Mouse (Mus musculus) liver, embryonic 13.5 days (tissue): ENCODE measurements at regions not wholly inside any gene's neighbourhood (a gene's known extent, or its start where the extent isn't known, plus 50 kb on each side); places are given as distances from the start of the nearest gene placed in this dataset.

ENCODE experiments used
- ATAC-seq: fragments of 200-750 bp; cut with Nextera tagmentation; 2 replicates; pipeline ENCODE4 v1.8.0; 2017; ENCODE audit warnings: low read depth, mild to moderate bottlenecking, moderate number of reproducible peaks, moderate library complexity
- DNase-seq: peaks from one replicate; pipeline ENCODE4 v3.0.0; 2022
- H3K27ac ChIP-seq: fragments of 300-500 bp; sonication (generic); 2 replicates; pipeline ENCODE4 v1.5.1; 2015; ENCODE audit warnings: moderate library complexity, mild to moderate bottlenecking, inconsistent platforms
- H3K27me3 ChIP-seq: fragments of 300-500 bp; sonication (generic); 2 replicates; pipeline ENCODE4 v1.6.1; 2015; ENCODE audit warnings: mild to moderate bottlenecking, inconsistent platforms
- H3K36me3 ChIP-seq: fragments of 300-500 bp; sonication (generic); 2 replicates; pipeline ENCODE4 v1.6.1; 2015; ENCODE audit warnings: mild to moderate bottlenecking, inconsistent platforms
- H3K4me1 ChIP-seq: fragments of 300-500 bp; sonication (generic); replicated peaks from 2 replicates; pipeline ENCODE4 v1.6.1; 2015; ENCODE audit warnings: inconsistent platforms
- H3K4me2 ChIP-seq: fragments of 300-500 bp; sonication (generic); 2 replicates; pipeline ENCODE4 v1.6.1; 2015; ENCODE audit warnings: inconsistent platforms, mild to moderate bottlenecking, moderate library complexity
- H3K4me3 ChIP-seq: fragments of 300-500 bp; sonication (generic); replicated peaks from 2 replicates; pipeline ENCODE4 v1.5.1; 2015; ENCODE audit warnings: mild to moderate bottlenecking, inconsistent platforms
- H3K9ac ChIP-seq: fragments of 300-500 bp; sonication (generic); 2 replicates; pipeline ENCODE4 v1.6.1; 2015; ENCODE audit warnings: mild to moderate bottlenecking, inconsistent platforms
- H3K9me3 ChIP-seq: fragments of 300-500 bp; sonication (generic); replicated peaks from 2 replicates; pipeline ENCODE4 v1.6.1; 2016; ENCODE audit warnings: inconsistent platforms
- WGBS: fragments of 180-500 bp; shearing (Covaris S2); methylation state at CpG from one replicate; pipeline ENCODE4 v1.1.7; 2015; ENCODE audit not compliant: insufficient replicate concordance; 5-methylcytosine and 5-hydroxymethylcytosine counted together

DNA sequence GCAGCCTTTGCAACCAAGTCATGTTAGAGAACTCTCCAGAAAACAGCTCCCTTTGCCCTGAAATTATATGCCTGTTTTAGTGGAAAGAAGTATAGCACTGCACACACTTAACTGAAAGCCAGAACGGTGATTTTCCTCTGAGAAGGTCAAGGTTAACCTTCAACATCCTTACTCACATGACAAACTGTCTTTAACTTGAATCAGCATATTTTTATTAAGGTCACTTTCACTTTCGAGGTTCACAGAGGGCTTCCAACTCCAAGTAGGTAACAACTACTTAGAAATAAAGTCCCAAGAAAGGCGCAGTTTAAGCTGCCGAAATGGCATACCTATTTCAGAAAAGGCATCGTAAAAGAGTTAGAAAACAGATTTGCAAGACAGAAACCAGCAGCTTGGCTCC lies 502.4 kb downstream of the Adgrl2 start:
- H3K9me3 ChIP-seq: no peaks in the 10 kb centered on the region
- H3K4me2 ChIP-seq: no peak overlapping the region
- no peaks in the 10 kb centered on the region for H3K4me1 ChIP-seq
- H3K27ac ChIP-seq: no peak overlapping the region
- 69% methylated on average over 5 of the region's 5 CpGs for WGBS
- no peak for DNase-seq
- no peak overlapping the region for H3K9ac ChIP-seq
- no peaks in the 10 kb centered on the region for H3K27me3 ChIP-seq
- H3K36me3 ChIP-seq: no peaks in the 10 kb centered on the region
- ATAC-seq: no peak
- no peak overlapping the region for H3K4me3 ChIP-seq

DNA sequence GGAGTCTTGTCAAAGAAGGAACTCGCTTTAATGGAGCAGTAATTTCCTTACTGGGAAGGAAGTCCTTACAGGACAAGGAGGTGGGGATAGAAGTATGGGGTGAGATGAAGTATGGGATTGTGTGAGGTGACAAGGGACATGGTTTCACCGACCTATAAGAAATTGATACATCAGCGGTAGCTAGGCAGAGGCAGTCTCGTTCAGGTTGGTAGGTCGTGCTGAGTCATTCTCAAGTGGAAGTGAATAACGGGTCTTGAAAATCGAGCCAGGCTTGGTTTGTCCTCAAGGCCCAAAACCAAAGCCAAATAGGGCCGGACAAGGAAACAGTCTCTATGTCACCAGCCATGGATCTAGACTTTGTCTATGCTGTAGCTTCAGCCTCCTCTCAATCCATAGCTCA lies 514.5 kb downstream of the Adgrl2 start:
- no peaks in the 10 kb centered on the region for H3K36me3 ChIP-seq
- ATAC-seq: no peak
- H3K4me2 ChIP-seq: no peak overlapping the region
- no peak overlapping the region for H3K9ac ChIP-seq
- H3K27me3 ChIP-seq: no peaks in the 10 kb centered on the region
- WGBS: 60% methylated on average over 8 of the region's 8 CpGs
- no peaks in the 10 kb centered on the region for H3K9me3 ChIP-seq
- DNase-seq: no peak
- H3K4me1 ChIP-seq: no peaks in the 10 kb centered on the region
- no peak overlapping the region for H3K27ac ChIP-seq
- H3K4me3 ChIP-seq: no peak overlapping the region

DNA sequence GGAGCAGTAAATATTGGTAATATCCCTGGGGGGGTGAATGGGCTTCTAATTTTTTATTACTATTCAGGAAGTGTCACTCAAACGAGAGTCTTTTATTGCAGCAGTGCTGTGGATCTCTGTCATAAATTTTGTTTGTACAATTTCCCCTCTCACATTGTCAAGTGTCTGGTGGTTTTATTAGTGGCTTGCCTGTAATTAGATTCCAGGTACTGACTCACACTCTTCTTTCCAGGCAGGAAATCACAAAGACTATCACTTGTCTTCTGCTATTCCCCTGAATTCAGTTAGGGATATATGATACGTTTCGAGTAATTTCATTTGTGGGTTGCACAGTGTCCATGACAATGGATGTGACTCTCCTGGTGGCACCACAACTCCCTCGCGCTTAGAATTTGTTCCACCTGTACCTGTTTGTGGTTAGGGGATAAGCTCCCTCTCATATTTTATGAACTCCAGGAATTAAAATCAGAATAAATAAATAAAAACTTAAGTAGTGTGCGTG lies 517.4 kb downstream of the Adgrl2 start:
- H3K4me1 ChIP-seq: no peaks in the 10 kb centered on the region
- no peak overlapping the region for H3K27ac ChIP-seq
- H3K9me3 ChIP-seq: no peaks in the 10 kb centered on the region
- H3K36me3 ChIP-seq: no peaks in the 10 kb centered on the region
- H3K27me3 ChIP-seq: no peaks in the 10 kb centered on the region
- WGBS: 68% methylated on average over 6 of the region's 6 CpGs
- no peak overlapping the region for H3K4me2 ChIP-seq
- H3K4me3 ChIP-seq: no peak overlapping the region
- no peak overlapping the region for H3K9ac ChIP-seq
- ATAC-seq (no peak), DNase-seq (no peak)

DNA sequence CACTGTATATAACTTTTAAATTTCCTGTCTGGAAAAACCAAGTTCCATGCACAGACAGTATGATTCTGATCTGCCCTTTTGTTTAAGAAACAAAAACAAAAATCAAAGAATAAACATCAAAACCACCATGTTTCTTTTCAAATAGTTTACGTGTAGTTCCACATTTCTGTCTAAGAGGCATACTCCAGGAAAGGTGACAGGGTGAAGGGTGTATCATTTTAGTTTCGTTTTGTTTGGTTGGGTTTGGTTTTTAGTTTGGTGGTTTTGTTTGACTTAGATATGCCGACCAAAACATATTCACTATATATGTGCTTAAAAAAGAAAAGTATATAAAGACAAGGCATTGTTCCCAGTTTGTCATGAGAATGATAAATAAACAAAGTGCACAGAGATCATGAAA lies 524.9 kb downstream of the Adgrl2 start:
- H3K4me2 ChIP-seq: no peak overlapping the region
- no peak overlapping the region for H3K9ac ChIP-seq
- H3K4me3 ChIP-seq: no peak overlapping the region
- no peak for DNase-seq
- no peaks in the 10 kb centered on the region for H3K36me3 ChIP-seq
- no peak for ATAC-seq
- no peak overlapping the region for H3K27ac ChIP-seq
- WGBS: 60% methylated on average over 3 of the region's 3 CpGs
- H3K4me1 ChIP-seq: no peaks in the 10 kb centered on the region
- no peaks in the 10 kb centered on the region for H3K9me3 ChIP-seq
- H3K27me3 ChIP-seq: no peaks in the 10 kb centered on the region

DNA sequence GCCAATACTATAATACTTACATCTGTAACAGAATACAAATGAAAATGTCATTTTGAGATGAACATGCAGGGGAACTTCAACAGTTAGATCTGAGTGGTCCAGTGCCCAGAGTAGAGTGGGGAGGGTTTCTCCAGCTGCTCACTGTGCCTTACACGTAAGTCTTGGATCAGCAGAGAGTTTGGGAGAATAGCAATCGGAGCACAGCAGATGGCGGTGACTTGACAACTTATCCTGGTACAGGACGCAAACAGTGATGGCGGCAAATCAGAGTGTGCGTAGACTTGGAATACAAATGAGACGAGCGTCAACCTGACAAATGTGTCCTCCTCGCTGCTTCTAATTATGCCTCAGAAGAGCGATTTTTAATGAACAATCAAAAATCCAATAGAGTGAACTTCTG lies 527.6 kb downstream of the Adgrl2 start:
- no peak for DNase-seq
- H3K27ac ChIP-seq: no peak overlapping the region
- H3K4me2 ChIP-seq: no peak overlapping the region
- WGBS: 78% methylated on average over 10 of the region's 10 CpGs
- no peaks in the 10 kb centered on the region for H3K36me3 ChIP-seq
- H3K4me3 ChIP-seq: no peak overlapping the region
- H3K9me3 ChIP-seq: no peaks in the 10 kb centered on the region
- H3K27me3 ChIP-seq: no peaks in the 10 kb centered on the region
- no peak for ATAC-seq
- H3K9ac ChIP-seq: no peak overlapping the region
- H3K4me1 ChIP-seq: no peaks in the 10 kb centered on the region

DNA sequence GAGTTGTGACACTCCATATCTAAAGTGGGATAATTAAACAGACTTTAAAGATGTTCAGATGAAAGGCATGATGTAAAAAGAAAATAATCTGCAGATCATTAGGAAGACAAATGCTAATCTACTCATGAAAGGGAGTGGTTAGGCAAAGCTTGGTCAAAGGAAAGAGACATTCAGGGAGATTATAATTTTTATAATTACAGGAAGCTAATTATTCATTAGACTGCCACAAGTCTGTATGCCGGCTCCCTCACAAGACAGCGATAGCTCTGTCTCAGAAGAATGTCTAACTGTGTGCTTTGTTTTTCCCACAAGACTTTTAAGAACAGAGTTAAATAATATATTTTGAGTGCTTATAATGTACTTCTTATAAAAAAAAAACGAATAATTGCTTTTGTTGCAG lies 541.5 kb downstream of the Adgrl2 start:
- no peak for ATAC-seq
- H3K9ac ChIP-seq: no peak overlapping the region
- H3K4me2 ChIP-seq: no peak overlapping the region
- H3K27me3 ChIP-seq: no peaks in the 10 kb centered on the region
- WGBS: 64% methylated on average over 3 of the region's 3 CpGs
- no peaks in the 10 kb centered on the region for H3K9me3 ChIP-seq
- no peak overlapping the region for H3K4me3 ChIP-seq
- H3K4me1 ChIP-seq: no peaks in the 10 kb centered on the region
- no peak overlapping the region for H3K27ac ChIP-seq
- no peak for DNase-seq
- no peaks in the 10 kb centered on the region for H3K36me3 ChIP-seq

DNA sequence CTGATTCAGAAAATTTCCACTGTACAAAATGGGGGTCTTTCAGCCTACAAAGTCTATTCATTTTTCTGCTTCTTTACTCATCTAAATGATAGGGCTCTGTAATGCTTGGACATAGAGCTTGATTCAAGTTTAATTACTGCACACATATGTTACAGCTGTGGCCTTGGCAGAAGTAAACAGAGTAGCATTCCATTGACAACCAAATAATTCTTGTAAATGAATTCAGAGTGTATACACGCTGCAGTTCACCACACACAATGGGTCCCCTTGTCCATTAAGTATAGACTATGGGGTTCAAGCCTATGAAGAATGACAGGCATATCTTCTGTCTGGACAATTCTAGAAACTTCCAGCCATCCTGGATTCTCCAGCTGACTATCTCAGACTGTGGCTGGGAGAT lies 541.9 kb downstream of the Adgrl2 start:
- Histone ChIP-seq H3K4me1 (no peaks in the 10 kb centered on the region), H3K4me3 (no peak overlapping the region), H3K27ac (no peak overlapping the region), H3K9me3 (no peaks in the 10 kb centered on the region), H3K4me2 (no peak overlapping the region), H3K9ac (no peak overlapping the region), H3K27me3 (no peaks in the 10 kb centered on the region), H3K36me3 (no peaks in the 10 kb centered on the region)
- WGBS: 60% methylated on average over 1 of the region's 1 CpGs
- ATAC-seq (no peak), DNase-seq (no peak)

DNA sequence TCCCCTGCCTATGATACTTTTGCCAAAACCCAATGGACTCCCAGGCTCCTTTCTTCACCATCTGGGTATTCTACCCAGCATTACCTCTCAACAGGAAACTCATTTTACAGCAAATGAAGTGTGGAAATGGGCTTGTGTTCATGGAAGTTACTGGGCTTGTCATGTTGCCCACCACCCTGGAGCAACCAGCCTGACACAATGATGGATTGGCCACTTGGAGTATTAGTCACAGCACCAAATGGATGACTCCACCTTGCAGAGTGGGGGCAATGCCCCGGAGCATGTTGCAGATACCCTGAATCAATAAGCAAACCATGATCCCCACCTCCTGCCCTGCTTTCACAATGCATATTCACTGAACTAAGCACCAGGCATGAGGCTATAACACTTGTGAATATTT lies 543.5 kb downstream of the Adgrl2 start:
- no peaks in the 10 kb centered on the region for H3K9me3 ChIP-seq
- H3K27ac ChIP-seq: no peak overlapping the region
- no peak overlapping the region for H3K4me2 ChIP-seq
- no peak for ATAC-seq
- H3K4me3 ChIP-seq: no peak overlapping the region
- no peaks in the 10 kb centered on the region for H3K36me3 ChIP-seq
- H3K27me3 ChIP-seq: no peaks in the 10 kb centered on the region
- DNase-seq: no peak
- no peaks in the 10 kb centered on the region for H3K4me1 ChIP-seq
- WGBS: 68% methylated on average over 1 of the region's 1 CpGs
- no peak overlapping the region for H3K9ac ChIP-seq

DNA sequence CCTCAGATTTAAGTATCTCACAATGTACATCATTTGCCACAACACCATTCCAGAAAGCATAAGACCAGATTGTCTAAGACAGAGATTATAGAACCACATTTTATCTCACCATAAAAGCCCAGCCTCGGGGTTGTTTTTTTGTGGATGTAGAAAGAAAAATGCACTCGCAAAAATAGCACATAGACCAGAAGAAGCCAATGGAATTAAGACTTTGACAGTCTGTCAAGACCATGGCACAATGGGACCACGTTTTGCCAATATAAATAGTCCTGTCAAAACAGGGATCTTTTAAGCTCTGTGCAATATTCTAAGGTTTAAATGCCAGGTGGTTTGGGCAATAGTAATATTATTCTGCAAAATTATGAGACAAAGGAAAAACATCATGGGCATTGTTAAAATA lies 547.3 kb downstream of the Adgrl2 start:
- Histone ChIP-seq H3K9ac (no peak overlapping the region), H3K4me2 (no peak overlapping the region), H3K4me1 (no peaks in the 10 kb centered on the region), H3K27ac (no peak overlapping the region), H3K9me3 (no peaks in the 10 kb centered on the region), H3K4me3 (no peak overlapping the region), H3K36me3 (no peaks in the 10 kb centered on the region), H3K27me3 (no peaks in the 10 kb centered on the region)
- no peak for DNase-seq
- no peak for ATAC-seq
- 54% methylated on average over 3 of the region's 3 CpGs for WGBS

DNA sequence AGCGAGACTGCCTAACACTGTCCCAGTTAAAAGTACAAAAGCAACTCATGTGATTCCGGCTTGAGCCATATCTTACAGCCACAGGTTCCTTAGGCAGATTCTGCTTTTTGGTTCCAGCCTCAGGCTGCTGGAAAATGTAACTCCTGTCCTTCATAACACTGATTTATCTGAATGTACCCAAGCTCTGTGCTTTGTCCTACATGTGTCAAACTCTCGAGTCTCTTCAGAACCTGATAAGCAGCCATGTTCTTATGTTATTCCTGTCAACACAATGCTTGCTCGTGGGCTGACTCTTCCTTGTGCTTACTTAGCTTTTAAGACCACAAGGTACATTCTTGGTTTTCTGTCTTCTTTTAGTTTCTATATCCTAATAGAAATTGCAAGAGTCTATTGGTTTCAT lies 556.3 kb downstream of the Adgrl2 start:
- Histone ChIP-seq H3K9ac (no peak overlapping the region), H3K36me3 (no peaks in the 10 kb centered on the region), H3K27me3 (no peaks in the 10 kb centered on the region), H3K4me1 (no peaks in the 10 kb centered on the region), H3K4me2 (no peak overlapping the region), H3K27ac (no peak overlapping the region), H3K4me3 (no peak overlapping the region), H3K9me3 (no peaks in the 10 kb centered on the region)
- WGBS: 55% methylated on average over 4 of the region's 4 CpGs
- no peak for DNase-seq
- no peak for ATAC-seq

DNA sequence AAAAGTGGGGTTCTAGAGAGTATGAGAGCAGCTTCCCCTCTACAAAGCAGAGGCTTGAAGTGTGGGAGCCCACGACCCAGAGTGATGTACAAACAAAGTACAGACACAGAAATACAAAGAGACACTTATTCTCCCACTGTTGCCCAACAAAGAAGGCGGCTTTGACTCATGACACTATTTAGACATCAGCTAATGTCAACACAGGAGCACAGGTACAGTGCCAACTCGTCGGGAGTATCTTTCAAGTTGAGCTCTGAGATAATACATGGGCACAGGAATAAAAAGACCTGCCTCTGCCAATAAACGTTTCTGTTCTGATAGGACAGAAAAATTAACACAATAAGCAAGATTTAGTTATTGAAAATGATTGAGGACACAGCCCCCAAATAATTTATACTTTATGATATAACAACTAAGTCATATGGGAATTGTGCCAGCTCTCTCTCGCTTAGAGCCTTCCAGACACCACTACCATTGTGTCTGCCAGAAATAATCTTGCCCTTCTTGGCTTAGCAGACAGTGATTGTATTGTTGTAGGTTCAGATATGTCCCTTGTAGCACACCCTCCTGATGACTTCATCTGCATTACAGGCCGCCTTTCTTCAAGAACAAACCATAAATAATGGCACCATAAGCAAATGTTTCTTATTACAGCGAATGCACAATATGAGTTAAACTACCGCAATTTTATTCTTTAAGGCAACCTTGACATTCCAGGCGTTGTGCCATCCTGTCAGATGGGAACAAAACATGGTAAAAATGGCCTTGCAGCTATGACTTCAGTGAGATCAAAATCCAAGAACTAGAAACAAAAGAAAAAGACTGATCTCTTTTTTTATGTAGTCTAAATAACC lies 561.1 kb downstream of the Adgrl2 start:
- Histone ChIP-seq H3K9ac (no peak overlapping the region), H3K27me3 (no peaks in the 10 kb centered on the region), H3K4me3 (no peak overlapping the region), H3K9me3 (no peaks in the 10 kb centered on the region), H3K36me3 (no peaks in the 10 kb centered on the region), H3K27ac (no peak overlapping the region), H3K4me1 (no peaks in the 10 kb centered on the region), H3K4me2 (no peak overlapping the region)
- no peak for ATAC-seq
- WGBS: 53% methylated on average over 10 of the region's 10 CpGs
- no peak for DNase-seq

DNA sequence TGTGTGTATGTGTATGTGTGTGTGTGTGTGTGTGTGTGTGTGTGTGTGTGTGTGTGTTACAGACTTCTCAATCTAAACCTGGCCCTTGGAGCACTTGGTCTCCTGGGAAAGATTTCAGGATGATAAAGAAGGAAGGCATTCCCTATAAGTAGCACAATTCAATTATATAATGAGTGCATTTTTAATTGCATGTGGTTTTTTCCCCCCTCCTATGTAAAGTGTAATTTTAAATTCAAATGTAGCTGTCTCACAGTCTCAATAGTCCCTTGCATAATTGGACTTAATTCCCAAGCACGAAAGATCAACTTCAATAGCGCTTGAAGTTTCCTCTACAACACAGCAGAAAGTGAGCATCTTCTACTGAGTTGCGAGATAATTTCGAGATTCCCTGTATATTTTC lies 566.3 kb downstream of the Adgrl2 start:
- H3K36me3 ChIP-seq: no peaks in the 10 kb centered on the region

More for the DNA sequence above, 566.3 kb downstream of the Adgrl2 start:
- H3K4me2 ChIP-seq: no peak overlapping the region
- ATAC-seq (no peak), DNase-seq (no peak)
- no peak overlapping the region for H3K27ac ChIP-seq
- no peak overlapping the region for H3K9ac ChIP-seq
- H3K9me3 ChIP-seq: no peaks in the 10 kb centered on the region
- no peak overlapping the region for H3K4me3 ChIP-seq
- H3K4me1 ChIP-seq: peaks cover 16% of the 10 kb centered on the region
- 77% methylated on average over 4 of the region's 4 CpGs for WGBS
- H3K27me3 ChIP-seq: no peaks in the 10 kb centered on the region
